Mouse (Mus musculus) erythroid progenitor cell, adult 5-6 weeks (primary cell): Measurements from ENCODE around the gene Gas2. TPM values are rescaled to one million over a fixed set of nuclear protein-coding genes. Genes with fewer than 3 reads are reported as not detected.
A peak's percentile ranks its signal among the peaks of the same experiment; 100 is the strongest.

ENCODE experiments used
- ATAC-seq: replicated peaks from 2 replicates; pipeline ENCODE4 v1.8.0; 2016; ENCODE audit warnings: moderate number of reproducible peaks, mild to moderate bottlenecking, moderate TSS enrichment, inconsistent platforms; ENCODE audit not compliant: poor library complexity, low FRiP score, severe bottlenecking
- total RNA-seq, 2 experiments: library from RNA; stranded (forward) in 1 of 2; stranded (reverse) in 1 of 2; fragments of 150-400 nt in 1 of 2; fragments of 186-747, 209-891 nt in 1 of 2; gene quantifications; 2 replicates each; pipeline versions ENCODE4 v1.2.3 to v1.2.4; 2015 to 2017; ENCODE audit warnings: low replicate concordance in 2 of 2

Gas2 gene
- total RNA-seq (2015; ENCODE audit: low replicate concordance) (4.2 and 4.3 TPM in 2 replicates), total RNA-seq (2017; ENCODE audit: low replicate concordance) (4.9 and 7.6 TPM in 2 replicates)

- ATAC-seq, result peak; percentile 64
Observed at GRCm38 (mm10) chr7:51861250-51862096, at the start of gene Gas2. Gene Gas2 (plus strand): TSS chr7:51862015.

- ATAC-seq, result no peak
Observed at GRCm38 (mm10) chr7:51815473-51816282, 46.1 kb upstream of the Gas2 start.

GRCm38 (mm10) chr7:51816283-51816839, 45.5 kb upstream of the Gas2 start:
- no peak for ATAC-seq

- ATAC-seq, result no peak
Observed at GRCm38 (mm10) chr7:51818251-51818974, 43.4 kb upstream of the Gas2 start.

- ATAC-seq, result no peak
Observed at GRCm38 (mm10) chr7:51819891-51820290, 41.9 kb upstream of the Gas2 start.

- no peak for ATAC-seq
Observed at GRCm38 (mm10) chr7:51821467-51821866, 40.3 kb upstream of the Gas2 start.

- ATAC-seq, result no peak
Observed at GRCm38 (mm10) chr7:51823562-51824338, 38.1 kb upstream of the Gas2 start.

- no peak for ATAC-seq
Observed at GRCm38 (mm10) chr7:51831917-51832316, 29.9 kb upstream of the Gas2 start.

- no peak for ATAC-seq
Observed at GRCm38 (mm10) chr7:51840515-51840914, 21.3 kb upstream of the Gas2 start.

- no peak for ATAC-seq
Observed at GRCm38 (mm10) chr7:51850877-51851276, 10.9 kb upstream of the Gas2 start.

- no peak for ATAC-seq
Observed at GRCm38 (mm10) chr7:51851890-51852507, 9.8 kb upstream of the Gas2 start.

- peak; percentile 97 for ATAC-seq
Observed at GRCm38 (mm10) chr7:51862097-51862492, 280 bp downstream of the Gas2 start, which contains the start of gene Fancf. Gene Fancf (minus strand): TSS chr7:51862267.

GRCm38 (mm10) chr7:51862842-51863241, 1.0 kb downstream of the Gas2 start:
- ATAC-seq, result peak; percentile 11; the same call in 1 of the 2 replicates

GRCm38 (mm10) chr7:51865336-51865735, 3.5 kb downstream of the Gas2 start:
- ATAC-seq, result no peak

- ATAC-seq, result no peak
Observed at GRCm38 (mm10) chr7:51867983-51868382, 6.2 kb downstream of the Gas2 start.

GRCm38 (mm10) chr7:51872041-51872440, 10.2 kb downstream of the Gas2 start:
- ATAC-seq, result no peak

GRCm38 (mm10) chr7:51872597-51872996, 10.8 kb downstream of the Gas2 start:
- ATAC-seq, result no peak

- no peak for ATAC-seq
Observed at GRCm38 (mm10) chr7:51876316-51876715, 14.5 kb downstream of the Gas2 start.

- ATAC-seq, result no peak
Observed at GRCm38 (mm10) chr7:51878730-51879129, 16.9 kb downstream of the Gas2 start.
